Mouse (Mus musculus) kidney, postnatal 25 days (tissue): ENCODE results near the gene Arcn1.
A peak's percentile ranks its signal among the peaks of the same experiment; 100 is the strongest.

Source experiments
- DNase-seq, 2 experiments: peaks; one replicate each; pipeline ENCODE4 v3.0.0; 2021; ENCODE audit warnings: mixed read lengths in 2 of 2

Gene Arcn1

GRCm38 (mm10) chr9:44718937-44719631, 48.6 kb downstream of the Arcn1 start:
- no peak for DNase-seq

- DNase-seq: peak; percentile 87 to 93
Measured at GRCm38 (mm10) chr9:44717822-44718242, 49.8 kb downstream of the Arcn1 start.

GRCm38 (mm10) chr9:44716997-44717821, 50.4 kb downstream of the Arcn1 start:
- DNase-seq: no peak

GRCm38 (mm10) chr9:44715705-44716362, 51.8 kb downstream of the Arcn1 start:
- DNase-seq: no peak

GRCm38 (mm10) chr9:44715109-44715508, 52.5 kb downstream of the Arcn1 start:
- DNase-seq: no peak

GRCm38 (mm10) chr9:44713574-44713973, 54.1 kb downstream of the Arcn1 start:
- DNase-seq: no peak

GRCm38 (mm10) chr9:44713080-44713479, 54.6 kb downstream of the Arcn1 start:
- DNase-seq: no peak

- no peak for DNase-seq
Measured at GRCm38 (mm10) chr9:44711602-44712001, 56.0 kb downstream of the Arcn1 start.

- no peak for DNase-seq
Measured at GRCm38 (mm10) chr9:44710213-44710612, 57.4 kb downstream of the Arcn1 start.

GRCm38 (mm10) chr9:44709600-44709999, 58.0 kb downstream of the Arcn1 start:
- DNase-seq: peak in 1 of 2 experiments; percentile 56

GRCm38 (mm10) chr9:44708925-44709324, 58.7 kb downstream of the Arcn1 start:
- DNase-seq: no peak

- DNase-seq: peak; percentile 86 to 91
Measured at GRCm38 (mm10) chr9:44708429-44708765, 59.2 kb downstream of the Arcn1 start.

GRCm38 (mm10) chr9:44707749-44708428, 59.8 kb downstream of the Arcn1 start:
- no peak for DNase-seq

GRCm38 (mm10) chr9:44699730-44700129, 67.9 kb downstream of the Arcn1 start:
- DNase-seq: peak; percentile 73 to 85

GRCm38 (mm10) chr9:44699196-44699595, 68.4 kb downstream of the Arcn1 start:
- DNase-seq: no peak

GRCm38 (mm10) chr9:44697866-44698265, 69.8 kb downstream of the Arcn1 start:
- no peak for DNase-seq

- no peak for DNase-seq
Measured at GRCm38 (mm10) chr9:44693071-44693470, 74.6 kb downstream of the Arcn1 start.

GRCm38 (mm10) chr9:44691671-44692520, 75.7 kb downstream of the Arcn1 start:
- peak; percentile 83 to 91 for DNase-seq
